Mouse (Mus musculus): ENCODE results near the gene Zmynd11. TPM values are rescaled to one million over a fixed set of nuclear protein-coding genes. Genes with fewer than 3 reads are reported as not detected.

Zmynd11 gene
- polyA plus RNA-seq (2015; fragmentation: Nextera tagmentation; extraction: Ambion mirVana), result 104 and 120 TPM in 2 replicates

DNA sequence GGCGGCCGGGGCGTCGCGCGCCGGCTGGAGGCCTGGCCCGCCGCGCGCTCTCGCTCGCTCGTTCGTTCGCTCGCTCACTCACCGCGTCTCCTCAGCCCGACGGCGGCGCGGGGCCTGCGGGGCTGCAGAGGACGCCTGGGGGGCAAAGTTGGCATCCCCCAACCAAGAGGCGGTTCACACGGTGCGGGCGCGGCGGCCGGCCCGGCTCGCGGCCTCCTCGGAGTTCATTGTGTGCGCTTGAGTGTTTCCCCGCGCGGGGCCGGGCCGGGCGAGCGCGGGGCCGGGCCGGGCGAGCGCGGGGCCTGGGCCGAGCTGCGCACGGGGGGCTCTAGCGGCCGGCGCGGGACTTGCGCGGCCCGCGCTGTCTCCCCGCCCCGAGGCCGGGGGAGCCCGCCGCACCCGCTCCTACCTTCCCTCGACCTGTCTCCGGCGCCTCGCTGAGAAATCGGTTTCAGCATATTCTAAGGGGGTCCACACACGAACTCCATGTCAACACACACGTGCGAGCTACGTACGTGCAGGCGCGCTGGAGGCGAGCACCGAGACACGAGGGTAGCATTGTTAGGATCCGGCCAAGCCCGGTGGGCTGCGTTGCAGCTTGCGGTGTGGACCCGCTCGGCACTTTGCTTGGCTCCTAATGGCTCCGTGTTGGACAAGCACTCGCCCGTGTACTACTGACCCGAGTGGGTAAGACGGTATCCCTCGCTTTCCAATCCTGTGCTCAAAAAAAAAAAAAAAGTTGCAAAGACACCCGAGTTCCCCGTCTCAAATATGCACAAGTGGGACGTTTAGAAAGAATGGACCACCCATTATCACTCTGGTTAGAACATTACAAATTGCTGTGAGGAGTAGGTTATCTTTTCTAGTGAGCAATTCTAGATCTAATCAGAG lies at the start of gene Zmynd11:
Gene Zmynd11, minus strand, starts transcription at position 685 of the 891 bp plus-strand sequence.
- Histone ChIP-seq H3K9ac (peak within 1 kb of the TSS; percentile 100), H3K27me3 (no peaks in the 10 kb centered on the region), H3K27ac (replicated peaks) (peak within 1 kb of the TSS; percentile 100), H3K4me1 (replicated peaks) (peaks cover 43% of the 10 kb centered on the region), H3K4me3 (peak within 1 kb of the TSS; percentile 98), H3K36me3 (no peaks in the 10 kb centered on the region), H3K4me2 (peak within 1 kb of the TSS; percentile 64), H3K9me3 (no peaks in the 10 kb centered on the region)
- ATAC-seq (ENCODE audit: low read depth), result peak; percentile 87
- under 1% methylated on average over 91 of the region's 98 CpGs for WGBS

DNA sequence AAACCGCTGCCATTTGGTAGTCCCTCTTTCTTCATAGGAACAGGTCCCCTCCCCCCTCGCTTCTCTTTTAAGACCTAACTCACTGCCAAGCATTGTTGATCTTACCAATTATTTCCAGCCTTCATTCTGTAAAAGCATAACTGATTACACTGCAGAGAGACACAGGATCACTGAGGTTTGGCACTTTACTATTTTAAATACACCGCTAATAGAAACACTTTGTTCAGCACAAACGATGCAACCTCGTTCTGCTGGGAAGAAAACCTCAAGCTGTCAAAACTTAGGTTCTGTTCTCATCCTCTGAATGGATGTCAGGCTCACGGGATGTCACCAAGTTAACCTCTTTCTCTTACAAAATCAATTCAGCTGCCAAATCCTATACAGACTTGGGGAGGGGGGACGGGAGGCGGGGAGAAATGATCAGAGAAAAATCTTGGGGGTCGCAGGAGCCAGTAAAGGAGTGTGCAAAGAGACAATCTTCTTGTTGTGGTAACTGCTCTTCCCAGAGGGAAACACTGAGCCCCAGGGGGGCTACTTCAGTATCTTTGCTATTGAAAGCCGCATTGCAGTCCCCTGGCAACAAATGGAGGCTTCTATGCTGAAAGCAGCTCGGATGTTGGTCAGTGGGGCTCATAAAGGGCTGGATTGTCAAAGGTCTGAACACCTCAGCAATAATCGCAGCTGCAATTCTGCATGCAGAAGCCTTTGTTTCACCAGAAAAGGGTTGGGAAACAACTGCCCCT lies 30.9 kb upstream of the Zmynd11 start:
- H3K4me2 ChIP-seq, result peak overlapping the region; percentile 62
- no peaks in the 10 kb centered on the region for H3K27me3 ChIP-seq
- peak overlapping the region; percentile 72 for H3K9ac ChIP-seq
- H3K4me3 ChIP-seq, result peak overlapping the region; percentile 37
- no peaks in the 10 kb centered on the region for H3K36me3 ChIP-seq
- ATAC-seq (ENCODE audit: low read depth), result peak; percentile 76
- H3K27ac ChIP-seq (replicated peaks), result peak overlapping the region; percentile 76
- WGBS, result 2% methylated on average over 12 of the region's 12 CpGs
- peaks cover 15% of the 10 kb centered on the region for H3K4me1 ChIP-seq (replicated peaks)
- no peaks in the 10 kb centered on the region for H3K9me3 ChIP-seq

GRCm38 (mm10) chr13:9786050-9786449 lies 20.9 kb upstream of the Zmynd11 start:
- H3K4me1 ChIP-seq (replicated peaks), result peaks cover 10% of the 10 kb centered on the region; the same call in 1 of the 2 replicates
- no peak overlapping the region for H3K4me3 ChIP-seq
- H3K27me3 ChIP-seq, result no peaks in the 10 kb centered on the region
- peak; percentile 79 for ATAC-seq (ENCODE audit: low read depth)
- no peak overlapping the region for H3K9ac ChIP-seq
- H3K27ac ChIP-seq (replicated peaks), result no peak overlapping the region
- no peak overlapping the region for H3K4me2 ChIP-seq
- H3K9me3 ChIP-seq, result no peaks in the 10 kb centered on the region; the same call in 1 of the 2 replicates
- WGBS, result 38% methylated on average over 3 of the region's 3 CpGs
- H3K36me3 ChIP-seq, result no peaks in the 10 kb centered on the region

- no peaks in the 10 kb centered on the region for H3K36me3 ChIP-seq
- no peaks in the 10 kb centered on the region for H3K9me3 ChIP-seq
- no peaks in the 10 kb centered on the region for H3K27me3 ChIP-seq
- no peak overlapping the region for H3K4me2 ChIP-seq
- H3K27ac ChIP-seq (replicated peaks), result no peak overlapping the region
- ATAC-seq (ENCODE audit: low read depth), result no peak
- peaks cover 10% of the 10 kb centered on the region; the same call in 1 of the 2 replicates for H3K4me1 ChIP-seq (replicated peaks)
- WGBS, result 85% methylated on average over 3 of the region's 3 CpGs
- no peak overlapping the region for H3K9ac ChIP-seq
- H3K4me3 ChIP-seq, result no peak overlapping the region
These were observed 18.6 kb upstream of the Zmynd11 start for GRCm38 (mm10) chr13:9783717-9784116.

DNA sequence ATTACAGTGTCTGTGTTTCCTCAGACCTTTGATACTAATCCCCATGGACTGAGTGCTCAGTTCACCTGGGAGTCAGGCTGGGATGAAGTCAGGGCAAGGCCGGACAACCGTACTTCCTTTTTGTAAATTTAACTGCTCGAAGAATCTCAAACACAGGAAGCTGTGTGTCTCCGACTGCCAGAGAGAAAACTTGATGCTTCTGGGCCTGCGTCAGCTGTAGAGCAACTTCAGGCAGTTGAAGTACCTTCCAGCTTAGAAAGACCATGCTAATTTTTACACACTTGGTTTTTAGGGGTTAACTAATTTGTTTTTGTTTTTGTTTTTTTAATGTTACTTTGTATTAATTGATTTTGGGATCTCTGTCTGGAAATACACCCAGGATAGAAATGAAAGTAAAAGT lies 10.8 kb upstream of the Zmynd11 start:
- Histone ChIP-seq H3K4me2 (no peak overlapping the region), H3K9me3 (no peaks in the 10 kb centered on the region), H3K27ac (replicated peaks) (no peak overlapping the region), H3K36me3 (no peaks in the 10 kb centered on the region), H3K27me3 (no peaks in the 10 kb centered on the region), H3K4me3 (no peak overlapping the region), H3K4me1 (replicated peaks) (no peaks in the 10 kb centered on the region), H3K9ac (no peak overlapping the region)
- no peak for ATAC-seq (ENCODE audit: low read depth)
- WGBS, result 71% methylated on average over 5 of the region's 5 CpGs

- no peaks in the 10 kb centered on the region for H3K27me3 ChIP-seq
- H3K4me2 ChIP-seq, result no peak overlapping the region
- no peaks in the 10 kb centered on the region for H3K36me3 ChIP-seq
- H3K9me3 ChIP-seq, result no peaks in the 10 kb centered on the region
- no peak for ATAC-seq (ENCODE audit: low read depth)
- no peak overlapping the region for H3K4me3 ChIP-seq
- no peak overlapping the region for H3K27ac ChIP-seq (replicated peaks)
- no peak overlapping the region for H3K9ac ChIP-seq
- no peaks in the 10 kb centered on the region for H3K4me1 ChIP-seq (replicated peaks)
These were observed 8.9 kb upstream of the Zmynd11 start for GRCm38 (mm10) chr13:9774077-9774476.

- H3K27me3 ChIP-seq, result no peaks in the 10 kb centered on the region
- H3K4me2 ChIP-seq, result no peak overlapping the region
- no peak overlapping the region for H3K4me3 ChIP-seq
- H3K27ac ChIP-seq (replicated peaks), result no peak overlapping the region
- no peaks in the 10 kb centered on the region for H3K9me3 ChIP-seq
- peaks cover 24% of the 10 kb centered on the region for H3K4me1 ChIP-seq (replicated peaks)
- WGBS, result 56% methylated on average over 5 of the region's 5 CpGs
- no peak overlapping the region for H3K9ac ChIP-seq
- no peaks in the 10 kb centered on the region for H3K36me3 ChIP-seq
- no peak for ATAC-seq (ENCODE audit: low read depth)
These were observed 2.1 kb upstream of the Zmynd11 start for GRCm38 (mm10) chr13:9767279-9767678.

GRCm38 (mm10) chr13:9766497-9766896 lies 1.4 kb upstream of the Zmynd11 start:
- no peaks in the 10 kb centered on the region for H3K9me3 ChIP-seq
- 39% methylated on average over 1 of the region's 1 CpGs for WGBS
- H3K27me3 ChIP-seq, result no peaks in the 10 kb centered on the region
- H3K9ac ChIP-seq, result no peak overlapping the region
- H3K4me1 ChIP-seq (replicated peaks), result peaks cover 32% of the 10 kb centered on the region
- H3K4me3 ChIP-seq, result no peak overlapping the region
- no peak overlapping the region for H3K27ac ChIP-seq (replicated peaks)
- H3K4me2 ChIP-seq, result no peak overlapping the region
- ATAC-seq (ENCODE audit: low read depth), result no peak
- no peaks in the 10 kb centered on the region for H3K36me3 ChIP-seq

- Histone ChIP-seq H3K4me2 (peak overlapping the region; percentile 64), H3K9ac (peak overlapping the region; percentile 100), H3K27ac (replicated peaks) (peak overlapping the region; percentile 100), H3K9me3 (no peaks in the 10 kb centered on the region), H3K27me3 (no peaks in the 10 kb centered on the region), H3K4me3 (peak overlapping the region; percentile 98), H3K36me3 (no peaks in the 10 kb centered on the region), H3K4me1 (replicated peaks) (peaks cover 38% of the 10 kb centered on the region)
- WGBS, result 3% methylated on average over 4 of the region's 4 CpGs
- ATAC-seq (ENCODE audit: low read depth), result no peak
These were observed 364 bp upstream of the Zmynd11 start for GRCm38 (mm10) chr13:9765537-9765851.

DNA sequence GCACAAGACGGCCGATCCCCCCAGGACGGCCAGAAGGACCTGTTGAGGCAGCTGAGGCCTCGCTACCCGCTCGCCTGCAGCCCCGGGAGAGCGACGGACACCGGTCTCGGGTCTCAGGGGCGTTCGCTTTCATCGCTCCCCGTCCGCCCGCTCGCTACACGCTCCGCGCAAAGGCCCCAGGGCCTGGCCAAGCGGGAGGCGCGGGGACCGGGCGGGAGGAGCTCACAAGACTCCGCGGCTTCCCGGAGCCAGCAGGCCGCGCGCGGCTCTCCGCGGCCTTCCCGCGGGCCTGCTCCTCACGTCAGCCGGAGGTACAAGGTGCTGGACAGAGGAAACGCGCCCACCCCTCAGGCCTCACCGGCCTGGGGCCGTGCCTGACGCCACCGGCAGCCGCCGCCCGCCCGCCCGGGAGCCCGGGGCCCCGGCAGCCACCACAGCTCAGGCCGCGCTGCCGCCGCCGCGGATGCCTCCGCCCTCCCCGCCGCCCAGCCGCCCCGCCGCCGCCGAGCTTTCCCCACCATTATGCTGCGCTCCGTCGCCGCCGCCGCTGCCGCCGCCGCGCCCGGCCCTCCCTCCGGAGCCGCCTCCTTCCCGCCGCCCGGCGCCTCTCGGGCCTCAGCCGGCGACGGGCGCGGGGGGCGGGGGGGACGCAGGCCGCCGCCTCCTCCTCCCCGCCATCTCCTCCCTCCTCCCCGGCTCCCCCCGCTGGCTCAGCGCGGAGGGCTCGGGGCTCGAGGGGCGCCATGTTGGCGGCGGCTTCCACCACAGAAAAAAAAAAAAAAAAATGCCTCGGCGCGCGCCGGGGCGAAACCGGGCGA lies 1.1 kb downstream of the Zmynd11 start:
- ATAC-seq (ENCODE audit: low read depth), result peak; percentile 78
- peak overlapping the region; percentile 98 for H3K4me3 ChIP-seq
- H3K9ac ChIP-seq, result peak overlapping the region; percentile 100
- peak overlapping the region; percentile 64 for H3K4me2 ChIP-seq
- H3K9me3 ChIP-seq, result no peaks in the 10 kb centered on the region
- H3K27me3 ChIP-seq, result no peaks in the 10 kb centered on the region
- under 1% methylated on average over 76 of the region's 111 CpGs for WGBS
- H3K27ac ChIP-seq (replicated peaks), result peak overlapping the region; percentile 100
- no peaks in the 10 kb centered on the region for H3K36me3 ChIP-seq
- H3K4me1 ChIP-seq (replicated peaks), result peaks cover 44% of the 10 kb centered on the region

DNA sequence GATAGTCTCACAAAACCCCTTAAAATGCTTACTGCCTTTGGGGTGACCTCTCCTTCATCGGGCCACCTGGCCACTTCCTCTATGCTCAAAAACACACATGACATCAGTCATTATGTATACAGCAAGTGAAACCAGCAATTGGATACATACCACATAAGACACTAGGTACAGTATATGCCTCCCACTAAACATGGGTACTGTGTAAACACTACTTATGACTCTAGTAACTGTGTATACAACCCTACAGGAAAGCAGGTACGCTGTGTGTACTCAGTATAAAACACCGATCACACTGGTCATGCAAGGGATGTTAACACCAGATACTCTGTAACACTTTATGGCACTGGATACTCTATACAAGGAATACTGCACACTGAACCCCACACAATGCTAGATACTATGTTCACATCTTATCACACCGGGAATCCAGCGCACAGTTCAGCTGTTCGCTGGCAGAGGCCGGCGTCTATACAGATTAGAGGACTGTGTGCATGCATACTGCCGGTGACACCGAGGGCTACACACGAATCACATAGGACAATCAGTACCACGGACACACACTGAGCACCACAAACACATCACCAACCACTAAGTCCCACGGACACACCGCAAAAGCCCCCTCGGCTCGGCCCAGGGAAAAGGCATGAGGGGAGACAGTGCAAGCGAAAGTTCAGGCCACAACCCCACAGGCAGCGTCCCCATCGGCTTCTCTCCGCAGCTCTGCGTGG lies 1.9 kb downstream of the Zmynd11 start:
- Histone ChIP-seq H3K9ac (peak overlapping the region; percentile 100), H3K4me2 (peak overlapping the region; percentile 64), H3K4me1 (replicated peaks) (peaks cover 50% of the 10 kb centered on the region), H3K27me3 (no peaks in the 10 kb centered on the region), H3K4me3 (peak overlapping the region; percentile 98), H3K9me3 (no peaks in the 10 kb centered on the region), H3K36me3 (no peaks in the 10 kb centered on the region), H3K27ac (replicated peaks) (peak overlapping the region; percentile 100)
- 2% methylated on average over 21 of the region's 21 CpGs for WGBS
- peak; percentile 28 for ATAC-seq (ENCODE audit: low read depth)

Measured in neural tube, embryonic 13.5 days (tissue).